Mouse (Mus musculus) 3T3-L1 (cell line): ENCODE data around the gene Zfp286.

Experiments
- DNase-seq: peaks from one replicate; pipeline ENCODE4 v3.0.0-alpha.2; 2015; ENCODE audit warnings: low read depth, low spot score

Gene Zfp286

GRCm38 (mm10) chr11:62788935-62789616 lies at the start of gene Zfp286:
TSS of gene Zfp286 (minus strand) at chr11:62789462.
- DNase-seq = peak; percentile 72

GRCm38 (mm10) chr11:62831906-62832305 lies 42.6 kb upstream of the Zfp286 start:
- DNase-seq = peak; percentile 66

DNA sequence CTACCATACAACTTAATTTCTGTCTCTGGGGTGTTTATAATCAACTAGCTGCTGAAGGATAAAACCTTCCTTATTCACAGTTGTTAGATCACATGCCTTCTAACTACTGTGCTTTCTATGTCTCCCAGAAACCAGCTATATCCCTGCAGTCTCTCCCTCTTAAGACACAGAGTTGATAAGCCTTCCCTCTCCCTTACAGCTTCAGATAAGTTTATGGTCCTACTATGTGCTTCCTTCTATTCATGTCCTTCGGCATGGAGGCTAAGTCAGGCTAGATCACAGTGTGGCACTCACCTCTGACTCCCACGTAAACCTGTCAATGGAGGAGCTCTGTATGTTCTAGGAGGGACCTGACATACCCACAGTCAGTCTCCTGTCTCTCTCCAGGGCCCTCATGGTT lies 41.1 kb upstream of the Zfp286 start:
- no peak for DNase-seq

- no peak for DNase-seq
Observed at GRCm38 (mm10) chr11:62827911-62828310, 38.6 kb upstream of the Zfp286 start.

- DNase-seq = no peak
Observed at GRCm38 (mm10) chr11:62827135-62827534, 37.9 kb upstream of the Zfp286 start.

DNA sequence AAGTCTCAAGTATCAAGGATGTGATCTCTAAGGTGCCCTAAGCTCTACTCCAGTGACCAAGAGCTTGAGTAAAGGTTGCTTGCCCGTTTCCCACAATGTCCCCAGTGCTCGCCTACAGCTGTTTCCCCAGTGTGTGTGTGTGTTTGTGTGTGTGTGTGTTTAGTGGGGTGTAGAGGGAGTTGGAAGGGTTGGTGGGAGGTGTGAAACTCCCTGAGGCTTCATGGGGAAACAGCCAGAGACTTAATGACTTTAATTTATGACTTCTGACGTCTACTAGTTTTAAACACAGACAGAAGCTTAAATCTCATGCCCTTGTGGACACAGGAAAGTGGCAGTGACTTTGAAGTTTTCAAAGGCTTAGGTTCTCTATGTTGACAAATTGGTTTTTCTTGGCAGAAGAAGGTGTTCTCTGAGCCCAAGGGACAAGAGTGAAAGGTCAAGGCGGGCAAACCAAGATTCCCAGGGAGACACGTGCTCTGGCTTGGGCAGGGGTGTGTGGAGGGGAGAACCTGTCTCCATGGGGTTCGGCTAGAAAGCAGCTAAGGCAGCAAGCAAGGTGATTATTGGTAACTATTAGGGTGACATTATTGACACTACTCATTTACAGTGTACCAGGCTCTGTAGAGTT lies 37.0 kb upstream of the Zfp286 start:
- DNase-seq = no peak

- no peak for DNase-seq
Observed at GRCm38 (mm10) chr11:62825222-62826105, 36.2 kb upstream of the Zfp286 start.

- DNase-seq = no peak
Observed at GRCm38 (mm10) chr11:62824211-62824610, 34.9 kb upstream of the Zfp286 start.

- DNase-seq = peak; percentile 70
Observed at GRCm38 (mm10) chr11:62821893-62822292, 32.6 kb upstream of the Zfp286 start.

DNA sequence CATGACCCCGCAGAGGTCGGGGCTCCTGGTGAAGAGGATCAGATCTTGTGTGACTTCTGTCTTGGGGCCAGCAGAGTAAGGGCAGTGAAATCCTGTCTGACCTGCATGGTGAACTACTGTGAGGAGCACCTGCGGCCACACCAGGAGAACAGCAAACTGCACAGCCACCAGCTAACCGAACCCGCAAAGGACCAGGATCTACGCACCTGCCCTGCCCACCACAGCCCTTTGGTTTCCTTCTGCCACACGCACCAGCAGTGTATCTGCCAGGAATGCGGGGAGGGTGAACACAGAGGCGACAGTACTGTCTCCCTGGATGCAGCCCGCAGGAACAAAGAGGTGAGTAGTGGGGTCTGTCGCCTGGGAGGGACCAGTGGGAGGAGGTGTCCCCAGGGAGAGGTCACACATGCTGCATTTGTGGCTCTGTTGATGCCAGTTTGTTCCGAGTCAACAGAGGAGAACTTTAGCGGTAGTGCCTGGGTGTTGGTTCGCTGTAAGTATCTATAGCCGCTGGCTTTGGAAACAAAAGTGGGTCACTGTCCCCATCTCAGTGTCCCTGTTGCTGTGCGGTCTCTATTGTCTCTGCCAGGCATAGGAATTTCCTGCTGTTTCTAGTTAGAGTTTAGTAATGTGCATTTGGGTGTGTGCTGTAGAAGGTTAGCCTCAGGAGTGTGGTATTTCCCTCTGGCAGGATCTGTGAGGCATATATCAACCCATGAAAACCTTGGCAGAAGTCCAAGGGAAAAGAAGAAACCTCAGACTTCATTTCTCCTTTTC lies 31.6 kb upstream of the Zfp286 start:
- DNase-seq = peak; percentile 85

DNA sequence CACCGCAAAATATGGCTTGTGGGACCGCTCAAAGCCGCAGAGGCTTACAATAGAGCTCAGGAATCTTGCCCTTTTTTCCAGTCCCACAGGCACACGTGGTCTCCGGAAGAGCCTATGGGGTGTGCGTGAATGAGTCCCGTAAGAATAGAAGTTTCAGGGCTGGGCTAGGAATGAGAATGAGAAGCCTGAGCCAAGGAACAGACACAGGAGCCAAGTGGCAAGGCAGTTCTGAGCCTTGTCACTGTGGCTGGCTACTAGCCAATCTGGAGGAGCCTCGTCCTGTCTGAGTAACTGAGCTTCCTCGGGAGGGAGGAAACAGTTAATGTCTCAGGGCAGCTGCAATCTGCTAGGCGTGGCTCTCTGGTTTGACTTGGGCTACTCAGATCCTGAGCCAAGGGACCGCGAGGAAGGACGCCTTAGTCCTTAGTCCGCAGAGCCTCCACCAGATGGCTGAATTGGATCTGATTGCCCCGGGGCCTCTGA lies 30.8 kb upstream of the Zfp286 start, which contains the start of gene Trim16:
Gene Trim16, plus strand, starts transcription at position 173 of the 483 bp plus-strand sequence.
- peak; percentile 98 for DNase-seq

GRCm38 (mm10) chr11:62819059-62819686 lies 29.9 kb upstream of the Zfp286 start:
- DNase-seq = peak; percentile 19

GRCm38 (mm10) chr11:62816591-62816990 lies 27.3 kb upstream of the Zfp286 start:
- DNase-seq = peak; percentile 30

- DNase-seq = peak; percentile 20
Observed at GRCm38 (mm10) chr11:62815438-62815837, 26.2 kb upstream of the Zfp286 start.

DNA sequence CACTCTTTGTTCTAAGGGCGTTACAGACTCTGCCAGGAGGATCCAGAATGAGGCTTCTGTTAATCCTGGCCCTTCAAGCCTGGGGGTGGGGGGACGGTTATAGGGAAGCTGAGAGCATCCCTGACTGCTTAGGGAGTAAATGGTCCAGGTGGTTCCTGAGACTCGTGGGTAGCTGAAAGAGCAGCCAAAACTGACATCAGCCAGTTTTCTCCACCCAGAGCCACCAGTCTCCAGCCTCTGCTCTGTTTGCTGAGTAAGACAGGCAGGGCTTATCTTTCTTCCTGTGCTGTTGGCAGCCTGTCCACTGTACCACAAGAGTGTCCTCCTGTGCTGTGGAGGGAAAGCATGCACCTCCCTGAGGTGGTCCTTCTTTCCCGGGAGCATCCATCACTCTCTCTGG lies 25.4 kb upstream of the Zfp286 start:
- DNase-seq = peak; percentile 59

GRCm38 (mm10) chr11:62813970-62814624 lies 24.8 kb upstream of the Zfp286 start:
- DNase-seq = peak; percentile 64

- DNase-seq = peak; percentile 44
Observed at GRCm38 (mm10) chr11:62813497-62813896, 24.2 kb upstream of the Zfp286 start.

DNA sequence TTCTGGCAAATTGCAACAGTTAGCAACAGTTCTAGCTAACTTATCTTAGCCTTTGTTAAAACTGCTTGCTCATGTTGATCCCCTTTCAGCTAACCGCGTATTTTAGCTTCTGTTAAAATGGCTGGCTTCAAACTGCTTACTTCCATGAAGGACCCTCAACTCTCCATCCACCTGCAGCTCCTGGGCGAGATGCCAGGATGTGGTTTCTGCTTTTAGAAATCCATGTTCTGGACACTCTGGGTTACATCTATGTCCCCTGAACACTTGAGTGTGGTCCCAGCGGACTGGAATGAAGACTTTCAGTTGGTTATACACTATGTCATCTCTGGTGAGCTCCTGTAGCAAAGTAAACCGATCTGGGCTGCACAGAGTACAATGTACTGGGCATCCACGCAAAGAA lies 23.0 kb upstream of the Zfp286 start:
- no peak for DNase-seq

DNA sequence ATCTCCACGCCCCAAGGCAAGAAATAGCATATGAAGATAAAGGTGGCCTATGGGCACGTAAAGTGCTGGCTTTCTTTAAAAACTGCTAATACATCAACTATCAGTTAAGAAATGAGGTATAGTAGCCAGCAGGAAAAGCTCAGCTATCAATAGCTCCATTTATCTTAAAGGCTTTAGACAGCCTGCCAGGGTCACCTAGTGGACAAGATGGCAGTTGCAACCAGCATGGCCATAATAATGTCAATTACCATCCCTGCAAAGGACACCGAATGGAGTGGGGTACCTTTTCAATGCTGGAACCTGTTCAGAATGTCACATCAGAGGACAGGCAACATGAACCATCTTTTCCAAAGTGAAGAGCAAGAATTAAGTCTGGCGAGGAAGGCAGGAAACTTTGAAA lies 19.9 kb upstream of the Zfp286 start:
- peak; percentile 25 for DNase-seq

DNA sequence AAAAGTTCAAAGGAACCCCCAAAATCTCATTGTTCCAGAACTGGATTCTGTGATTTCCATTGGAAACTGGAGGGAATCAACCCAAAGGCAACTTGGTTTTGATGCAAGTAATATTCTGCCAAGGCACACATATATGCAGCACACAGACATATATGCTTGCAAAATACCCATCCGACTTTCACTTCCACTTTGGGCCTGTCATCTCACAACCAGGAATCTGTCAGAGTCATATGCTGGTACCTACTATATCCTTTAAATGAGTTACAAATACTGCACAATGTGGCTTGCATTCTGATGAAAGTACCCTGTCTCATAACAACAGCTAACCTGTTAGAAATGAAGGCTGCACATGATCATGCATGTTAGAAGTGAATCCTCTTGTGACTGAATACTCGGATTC lies 18.7 kb upstream of the Zfp286 start:
- no peak for DNase-seq
